Mouse (Mus musculus): ENCODE data around the gene Cnot8.
"Not testable (repeated sequence)": the region's sequence is repeated elsewhere in the genome, so short reads cannot be mapped to it uniquely, and the experiment has no call there.

Gene Cnot8

GRCm38 (mm10) chr11:58103697-58104306 lies at the start of gene Cnot8:
Gene Cnot8, plus strand, starts transcription at chr11:58104153.
- peak; percentile 99 for DNase-seq (ENCODE audit: low spot score in 2 of 2)

GRCm38 (mm10) chr11:58057455-58057854 lies 46.5 kb upstream of the Cnot8 start:
- peak in 1 of 2 experiments; percentile 23 for DNase-seq (ENCODE audit: low spot score in 2 of 2)

DNA sequence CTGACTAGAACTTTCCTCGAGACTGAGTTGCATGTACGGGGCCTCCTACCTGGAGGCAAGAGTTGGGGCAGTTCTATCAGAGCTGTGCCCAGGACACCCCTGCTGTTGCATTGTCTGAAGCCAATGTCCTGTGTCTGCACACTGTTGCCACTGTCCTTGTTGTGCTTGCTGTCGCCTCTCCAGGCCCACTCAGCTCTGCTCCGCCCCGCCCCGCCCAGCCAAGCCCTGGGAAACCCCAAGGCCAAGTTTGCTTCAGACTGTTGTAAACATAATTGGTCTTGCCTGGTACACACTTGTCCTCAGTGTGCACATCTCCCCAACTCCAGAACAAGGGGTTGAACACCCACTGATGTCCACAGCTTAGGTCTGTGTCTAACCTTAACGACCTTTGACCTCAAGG lies 44.2 kb upstream of the Cnot8 start:
- not testable (repeated sequence) for DNase-seq (ENCODE audit: low spot score in 2 of 2)

GRCm38 (mm10) chr11:58061218-58061617 lies 42.7 kb upstream of the Cnot8 start:
- DNase-seq (ENCODE audit: low spot score in 2 of 2), result not testable (repeated sequence)

- DNase-seq (ENCODE audit: low spot score in 2 of 2), result no peak
Observed at GRCm38 (mm10) chr11:58062586-58062985, 41.4 kb upstream of the Cnot8 start.

GRCm38 (mm10) chr11:58065025-58065424 lies 38.9 kb upstream of the Cnot8 start:
- no peak for DNase-seq (ENCODE audit: low spot score in 2 of 2)

DNA sequence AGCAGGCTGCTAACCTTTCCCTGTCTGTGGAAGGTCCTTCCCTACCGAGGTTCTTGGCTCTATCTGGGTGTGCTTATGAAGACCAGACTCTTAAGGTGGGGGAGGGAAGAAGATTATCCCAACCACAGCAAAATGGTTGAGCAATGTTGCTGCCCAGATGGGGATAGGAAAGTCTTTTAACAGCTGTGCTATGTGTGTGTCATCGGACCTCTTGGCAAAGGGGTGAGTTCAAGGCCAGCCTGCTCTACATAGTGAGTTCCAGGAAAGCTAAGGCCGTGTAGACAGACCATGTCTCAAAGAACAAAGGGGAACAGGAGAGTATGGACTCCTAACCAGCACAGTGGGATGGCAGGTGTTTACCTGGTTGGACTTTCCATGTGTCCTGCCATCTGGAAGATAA lies 31.0 kb upstream of the Cnot8 start:
- DNase-seq (ENCODE audit: low spot score in 2 of 2), result no peak

- DNase-seq (ENCODE audit: low spot score in 2 of 2), result no peak
Observed at GRCm38 (mm10) chr11:58077270-58077669, 26.7 kb upstream of the Cnot8 start.

DNA sequence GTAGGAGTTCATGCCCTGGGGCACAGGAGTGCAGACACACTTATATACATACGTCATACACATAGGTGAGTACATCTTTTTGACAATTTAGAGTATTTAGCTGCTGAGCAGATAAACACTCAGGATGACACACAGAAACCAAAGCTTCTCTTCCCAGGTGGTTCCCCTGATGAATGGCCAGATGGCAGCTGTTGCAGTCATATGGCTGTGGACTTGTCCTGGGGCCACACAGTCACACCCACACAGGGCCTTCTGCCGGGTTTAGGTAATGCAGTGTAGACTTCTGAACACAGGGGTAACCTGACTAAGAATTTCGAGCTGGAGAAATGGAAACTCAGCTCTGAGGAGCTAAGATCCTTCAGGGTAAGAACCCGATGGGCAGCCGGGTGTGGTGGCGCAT lies 22.2 kb upstream of the Cnot8 start:
- no peak for DNase-seq (ENCODE audit: low spot score in 2 of 2)

DNA sequence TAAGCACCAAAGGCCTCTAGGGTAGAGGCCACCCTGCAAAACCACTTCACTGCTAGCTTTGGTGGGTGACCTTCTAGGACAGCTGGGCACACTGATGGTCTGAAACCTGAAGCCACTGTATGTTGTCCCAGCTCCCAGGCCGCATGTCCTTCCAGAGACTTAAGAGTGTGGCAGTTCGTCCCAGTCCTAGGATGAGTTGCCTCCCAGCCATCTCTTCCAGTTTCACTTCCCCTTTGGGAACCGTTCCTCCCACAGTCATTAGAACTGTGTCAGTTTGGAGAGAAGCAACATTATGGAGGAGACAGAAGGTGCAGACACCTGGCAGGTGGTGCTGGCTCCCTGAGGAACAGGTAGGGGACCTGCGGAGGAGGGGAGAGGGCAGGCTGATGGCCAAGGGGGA lies 11.4 kb upstream of the Cnot8 start:
- DNase-seq (ENCODE audit: low spot score in 2 of 2), result peak; percentile 24 to 25

- peak; percentile 54 to 68 for DNase-seq (ENCODE audit: low spot score in 2 of 2)
Observed at GRCm38 (mm10) chr11:58093021-58093528, 10.9 kb upstream of the Cnot8 start, which contains the start of gene Gm12248. Gene Gm12248, minus strand, starts transcription at chr11:58093134.

DNA sequence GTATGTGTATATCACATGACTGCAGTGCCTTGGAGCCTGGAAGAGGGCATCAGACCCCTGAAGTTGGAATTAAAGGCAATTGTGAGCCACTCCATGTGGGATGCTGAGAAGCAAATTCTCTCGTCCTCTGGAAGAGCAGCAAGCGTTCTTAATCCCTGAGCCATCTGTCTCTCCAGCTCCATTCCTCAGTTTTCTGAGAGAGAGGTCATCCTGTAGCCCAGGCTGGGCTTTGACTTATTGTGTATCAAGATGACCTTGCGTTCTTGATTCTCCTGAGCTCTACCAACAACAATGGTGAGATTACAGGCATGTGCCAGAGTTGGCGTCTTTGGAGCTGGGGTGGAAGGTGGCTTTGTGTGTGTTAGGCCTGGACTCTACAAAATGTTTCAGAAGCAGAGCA lies 9.2 kb upstream of the Cnot8 start:
- no peak for DNase-seq (ENCODE audit: low spot score in 2 of 2)

DNA sequence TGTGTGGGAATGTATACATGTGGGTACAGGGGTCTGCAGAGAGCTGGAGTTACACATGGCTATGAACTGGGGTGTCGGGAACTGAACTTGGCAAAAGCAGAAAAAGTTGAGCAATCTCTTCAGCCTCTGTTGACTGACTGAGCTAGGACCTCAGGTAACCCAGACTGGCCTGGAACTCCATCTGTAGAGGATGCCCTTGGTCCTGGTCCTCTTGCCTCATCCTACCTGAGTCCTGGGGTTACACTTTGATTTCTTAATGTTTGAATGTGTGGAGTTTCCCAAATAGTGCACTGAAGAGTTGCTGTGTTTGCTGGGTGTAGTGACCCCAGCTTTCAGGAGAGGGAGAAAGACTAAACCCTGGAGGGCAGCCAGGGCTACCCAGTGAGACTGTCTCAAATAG lies 8.4 kb upstream of the Cnot8 start:
- DNase-seq (ENCODE audit: low spot score in 2 of 2), result no peak

- DNase-seq (ENCODE audit: low spot score in 2 of 2), result no peak
Observed at GRCm38 (mm10) chr11:58096160-58096559, 7.8 kb upstream of the Cnot8 start.

DNA sequence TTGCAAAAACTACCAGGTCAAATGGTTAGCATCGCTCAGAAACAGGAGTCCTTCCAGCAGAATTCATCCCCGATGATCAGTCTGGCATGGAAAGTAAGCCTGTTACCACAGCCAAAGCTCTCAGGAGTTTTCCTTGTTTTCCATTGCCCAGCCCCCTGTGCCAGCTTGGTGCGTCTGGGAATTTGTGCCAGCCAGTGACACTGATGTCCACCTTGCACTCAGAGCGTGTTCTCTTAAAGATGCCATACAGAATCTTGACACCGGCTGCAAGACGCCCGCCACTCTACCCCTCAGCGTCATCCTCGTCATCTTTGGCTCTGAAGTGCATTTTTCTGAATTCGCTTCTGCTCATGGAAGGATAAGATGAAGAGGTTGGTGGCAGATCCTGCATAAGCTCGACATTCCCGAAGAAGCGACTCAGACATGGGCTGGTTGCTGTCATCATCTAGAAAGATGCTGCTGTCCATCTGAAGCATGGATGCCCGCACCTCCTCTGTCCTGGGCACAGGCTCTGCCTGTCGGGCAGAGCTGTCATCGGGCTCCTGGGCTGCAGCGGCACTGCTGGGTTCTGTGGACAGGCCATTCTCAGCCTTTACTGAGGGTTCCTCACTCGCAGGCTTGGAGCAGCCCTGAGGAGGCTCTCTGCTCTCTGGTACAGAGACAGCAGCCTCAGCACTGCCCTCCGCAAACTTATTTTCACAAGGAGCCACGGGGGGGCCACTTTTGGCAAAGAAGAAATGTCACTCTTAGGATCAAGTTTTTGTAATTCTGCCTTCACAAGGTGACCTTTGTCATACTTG lies 6.9 kb upstream of the Cnot8 start:
- peak in 1 of 2 experiments; percentile 14 for DNase-seq (ENCODE audit: low spot score in 2 of 2)

DNA sequence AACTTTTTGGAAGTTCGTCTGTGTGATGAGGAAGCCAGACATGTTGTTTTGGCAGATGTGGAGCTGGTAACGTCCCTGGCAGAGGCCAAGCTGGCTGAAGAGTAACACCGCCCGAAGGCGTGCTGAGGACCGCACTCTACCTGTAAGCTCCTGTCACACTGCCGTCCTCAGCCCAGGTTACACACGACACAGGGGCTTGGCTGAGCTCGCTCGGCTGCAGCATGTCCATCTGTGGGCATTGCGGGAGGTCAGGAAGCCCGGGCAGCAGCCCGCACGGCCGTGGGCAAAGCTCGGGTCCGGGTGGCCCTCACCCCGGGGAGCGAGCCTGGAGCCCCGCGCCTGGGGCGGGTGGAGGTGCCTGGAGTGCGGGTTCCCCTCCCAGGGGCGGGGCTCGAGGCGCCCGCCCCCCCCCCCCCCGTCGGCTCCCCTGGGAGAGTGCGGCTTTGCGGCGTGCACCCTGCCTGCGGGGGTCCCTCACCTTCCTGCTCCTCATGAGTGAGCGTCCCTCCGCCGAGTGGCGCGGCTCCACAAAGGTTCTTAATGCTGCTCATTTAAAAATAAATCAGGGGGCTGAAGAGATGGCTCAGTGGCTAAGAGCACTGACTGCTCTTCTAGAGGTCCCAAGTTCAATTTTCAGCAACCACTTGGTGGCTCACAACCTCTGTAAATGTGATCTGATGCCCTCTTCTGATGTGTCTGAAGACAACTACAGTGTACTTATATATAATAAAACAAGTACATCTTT lies 6.2 kb upstream of the Cnot8 start:
- no peak for DNase-seq (ENCODE audit: low spot score in 2 of 2)

GRCm38 (mm10) chr11:58098366-58098720 lies 5.6 kb upstream of the Cnot8 start:
- DNase-seq (ENCODE audit: low spot score in 2 of 2), result not testable (repeated sequence)

- DNase-seq (ENCODE audit: low spot score in 2 of 2), result no peak
Observed at GRCm38 (mm10) chr11:58100006-58100405, 3.9 kb upstream of the Cnot8 start.

GRCm38 (mm10) chr11:58101194-58101720 lies 2.7 kb upstream of the Cnot8 start:
- no peak for DNase-seq (ENCODE audit: low spot score in 2 of 2)

DNA sequence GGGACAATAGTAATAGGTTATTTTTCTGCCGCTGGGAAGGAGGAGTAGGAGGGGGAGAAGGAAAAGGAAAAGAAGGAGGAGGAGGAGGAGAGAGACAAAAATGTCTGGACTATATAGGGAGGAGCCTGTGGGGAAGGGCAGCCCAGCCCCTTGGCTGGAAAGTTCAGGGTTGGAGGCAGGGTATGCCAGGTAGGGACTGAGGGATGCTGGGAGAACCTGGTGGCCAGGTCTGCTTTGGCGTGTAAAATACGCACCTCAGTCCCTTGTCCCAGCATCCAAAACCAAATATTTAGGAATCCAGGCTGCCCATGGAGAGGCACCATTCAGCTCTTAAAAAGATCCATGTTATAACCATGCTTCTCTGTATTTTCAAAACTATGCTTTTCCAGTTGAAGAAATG lies 1.8 kb upstream of the Cnot8 start:
- no peak for DNase-seq (ENCODE audit: low spot score in 2 of 2)

DNA sequence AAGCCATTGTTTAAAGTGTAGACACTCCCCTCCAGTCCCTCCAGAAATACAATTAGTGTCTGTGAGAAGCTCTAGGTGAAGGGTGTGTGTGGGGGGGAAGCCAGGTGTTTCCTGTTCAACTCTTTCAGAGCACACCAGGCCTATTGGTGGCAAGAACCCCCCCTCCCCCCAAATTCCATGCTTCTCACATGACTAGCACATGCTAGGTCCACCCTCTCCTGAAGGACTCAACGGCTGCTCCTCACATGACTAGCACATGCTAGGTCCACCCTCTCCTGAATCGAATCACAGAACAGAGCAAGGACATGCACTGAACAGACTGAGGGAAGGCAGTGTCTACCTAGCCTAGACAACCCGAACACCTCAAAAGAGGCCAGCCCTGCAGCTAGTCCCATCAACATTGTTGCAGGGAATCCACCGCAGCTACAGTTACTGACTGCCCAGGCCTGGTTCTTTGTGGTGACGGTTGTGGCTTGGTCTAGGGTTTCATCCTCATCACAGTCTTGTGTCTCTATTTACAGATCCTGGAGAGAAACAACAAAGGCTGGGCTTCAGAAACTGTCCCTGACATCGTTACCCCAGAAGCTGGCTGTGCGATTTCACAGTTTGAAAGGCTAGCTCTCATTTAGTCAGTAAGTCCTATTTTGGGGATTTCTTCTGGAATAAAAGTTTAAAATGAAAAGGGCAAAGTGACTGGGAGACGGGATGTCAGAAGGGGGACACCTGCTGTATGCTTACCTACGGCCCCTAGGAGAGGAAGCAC lies 1.2 kb upstream of the Cnot8 start:
- no peak for DNase-seq (ENCODE audit: low spot score in 2 of 2)

- DNase-seq (ENCODE audit: low spot score in 2 of 2), result peak in 1 of 2 experiments; percentile 35
Observed at GRCm38 (mm10) chr11:58103344-58103653, 654 bp upstream of the Cnot8 start.

Data from heart, adult 9 months (tissue).